Mouse (Mus musculus): ENCODE measurements around the gene Cdh13. TPM values are rescaled to one million over a fixed set of nuclear protein-coding genes. Genes with fewer than 3 reads are reported as not detected.

The Cdh13 gene
- polyA plus RNA-seq, 1 experiment from 2014 or later, result 33.5 TPM

GRCm38 (mm10) chr8:118313426-118314187 is 30.1 kb downstream of the Cdh13 start:
- Histone ChIP-seq H3K27ac (peak overlapping the region; percentile 51), H3K27me3 (replicated peaks) (no peaks in the 10 kb centered on the region), H3K9ac (0 out of 2 replicates have a peak overlapping the region, but pooled peaks have one; percentile 30), H3K9me3 (no peaks in the 10 kb centered on the region), H3K4me1 (peaks cover 32% of the 10 kb centered on the region), H3K4me2 (replicated peaks) (peak overlapping the region; percentile 43), H3K4me3 (no peak overlapping the region), H3K36me3 (no peaks in the 10 kb centered on the region)
- ATAC-seq (ENCODE audit: low FRiP score, low read depth), result peak; percentile 80
- WGBS, result 30% methylated on average over 17 of the region's 17 CpGs

DNA sequence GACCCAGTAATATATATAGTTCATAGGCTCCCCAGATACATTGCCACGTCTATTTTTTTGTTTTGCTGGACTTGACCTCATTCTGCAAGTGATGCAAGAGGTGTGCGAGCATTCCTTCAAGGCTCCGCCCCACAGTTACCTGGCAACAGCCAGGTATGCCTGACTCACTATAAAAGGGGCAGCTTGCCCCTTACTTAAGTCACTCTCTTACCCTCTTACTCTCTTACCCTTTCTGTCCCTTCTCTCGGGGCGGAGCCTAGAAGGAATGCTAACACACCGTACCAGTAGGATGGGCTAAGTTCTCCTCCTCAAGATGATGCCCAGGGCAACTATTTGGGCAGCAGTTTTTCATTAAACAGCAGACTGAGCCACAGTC is 30.6 kb downstream of the Cdh13 start:
- Histone ChIP-seq H3K27me3 (replicated peaks) (no peaks in the 10 kb centered on the region), H3K4me3 (no peak overlapping the region), H3K27ac (no peak overlapping the region), H3K9me3 (no peaks in the 10 kb centered on the region), H3K4me2 (replicated peaks) (peak overlapping the region; percentile 43; the same call in 1 of the 2 replicates), H3K36me3 (no peaks in the 10 kb centered on the region), H3K9ac (no peak overlapping the region), H3K4me1 (peaks cover 32% of the 10 kb centered on the region)
- WGBS, result 76% methylated on average over 6 of the region's 6 CpGs
- ATAC-seq (ENCODE audit: low FRiP score, low read depth), result no peak

GRCm38 (mm10) chr8:118314932-118315331 is 31.4 kb downstream of the Cdh13 start:
- no peak overlapping the region for H3K27ac ChIP-seq
- 95% methylated on average over 7 of the region's 7 CpGs for WGBS
- no peaks in the 10 kb centered on the region for H3K36me3 ChIP-seq
- ATAC-seq (ENCODE audit: low FRiP score, low read depth), result no peak
- H3K4me2 ChIP-seq (replicated peaks), result no peak overlapping the region
- H3K9me3 ChIP-seq, result no peaks in the 10 kb centered on the region
- peaks cover 25% of the 10 kb centered on the region for H3K4me1 ChIP-seq
- no peak overlapping the region for H3K9ac ChIP-seq
- no peak overlapping the region for H3K4me3 ChIP-seq
- H3K27me3 ChIP-seq (replicated peaks), result no peaks in the 10 kb centered on the region

DNA sequence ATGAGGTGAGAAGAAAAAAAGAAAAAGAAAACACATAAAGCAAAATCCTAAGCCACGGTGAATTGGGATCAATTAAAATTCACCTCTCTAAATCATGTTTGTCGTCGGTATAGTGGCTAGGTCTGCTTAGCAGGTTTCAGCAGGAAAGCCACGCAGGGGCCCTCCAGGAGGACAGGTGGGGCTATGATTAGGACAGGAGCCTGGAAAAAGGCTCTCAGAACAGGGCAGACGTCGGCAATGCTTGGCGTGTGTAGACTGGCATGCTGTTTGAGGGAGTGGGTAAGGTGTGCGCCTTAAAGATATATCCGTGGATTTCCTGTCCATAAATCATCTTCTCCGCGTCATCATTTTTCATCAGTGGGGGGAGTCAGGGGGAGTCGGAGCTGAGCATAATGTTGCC is 32.9 kb downstream of the Cdh13 start:
- WGBS, result 80% methylated on average over 12 of the region's 12 CpGs

DNA sequence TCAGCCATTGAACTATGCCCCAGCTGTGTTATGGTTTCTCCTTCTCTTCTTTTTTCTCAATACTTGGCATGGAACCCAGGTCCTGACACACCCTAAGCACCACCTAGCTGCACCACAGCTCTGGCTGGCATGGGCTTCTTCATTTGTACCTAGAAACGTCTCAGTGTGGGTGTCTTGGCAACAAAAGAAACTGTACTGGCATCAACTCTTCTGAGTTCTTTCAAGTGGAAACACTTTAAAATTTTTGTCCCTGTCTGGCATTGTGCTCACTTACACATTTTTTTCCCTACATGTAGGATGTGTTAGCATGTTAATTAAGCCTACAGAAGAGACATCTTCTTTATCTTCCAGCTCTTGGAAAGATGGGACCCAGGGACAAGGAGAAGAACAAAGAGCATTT is 37.0 kb downstream of the Cdh13 start:
- Histone ChIP-seq H3K4me2 (replicated peaks) (no peak overlapping the region), H3K9me3 (no peaks in the 10 kb centered on the region), H3K36me3 (no peaks in the 10 kb centered on the region), H3K27me3 (replicated peaks) (no peaks in the 10 kb centered on the region), H3K4me1 (no peaks in the 10 kb centered on the region), H3K9ac (no peak overlapping the region), H3K27ac (no peak overlapping the region), H3K4me3 (no peak overlapping the region)
- WGBS, result 80% methylated on average over 1 of the region's 1 CpGs
- ATAC-seq (ENCODE audit: low FRiP score, low read depth), result no peak

More for the DNA sequence above, 32.9 kb downstream of the Cdh13 start:
- Histone ChIP-seq H3K4me3 (no peak overlapping the region), H3K9ac (no peak overlapping the region), H3K4me1 (peaks cover 16% of the 10 kb centered on the region), H3K27me3 (replicated peaks) (no peaks in the 10 kb centered on the region), H3K27ac (no peak overlapping the region), H3K4me2 (replicated peaks) (no peak overlapping the region), H3K36me3 (no peaks in the 10 kb centered on the region), H3K9me3 (no peaks in the 10 kb centered on the region)
- ATAC-seq (ENCODE audit: low FRiP score, low read depth), result no peak

GRCm38 (mm10) chr8:118323421-118323820 is 39.9 kb downstream of the Cdh13 start:
- H3K9me3 ChIP-seq, result no peaks in the 10 kb centered on the region
- H3K9ac ChIP-seq, result no peak overlapping the region
- H3K4me1 ChIP-seq, result no peaks in the 10 kb centered on the region
- whole genome bisulfite sequencing, result 78% methylated on average over 3 of the region's 3 CpGs
- no peaks in the 10 kb centered on the region for H3K27me3 ChIP-seq (replicated peaks)
- H3K27ac ChIP-seq, result no peak overlapping the region
- ATAC-seq (ENCODE audit: low FRiP score, low read depth), result no peak
- H3K36me3 ChIP-seq, result no peaks in the 10 kb centered on the region
- H3K4me2 ChIP-seq (replicated peaks), result no peak overlapping the region
- H3K4me3 ChIP-seq, result no peak overlapping the region

DNA sequence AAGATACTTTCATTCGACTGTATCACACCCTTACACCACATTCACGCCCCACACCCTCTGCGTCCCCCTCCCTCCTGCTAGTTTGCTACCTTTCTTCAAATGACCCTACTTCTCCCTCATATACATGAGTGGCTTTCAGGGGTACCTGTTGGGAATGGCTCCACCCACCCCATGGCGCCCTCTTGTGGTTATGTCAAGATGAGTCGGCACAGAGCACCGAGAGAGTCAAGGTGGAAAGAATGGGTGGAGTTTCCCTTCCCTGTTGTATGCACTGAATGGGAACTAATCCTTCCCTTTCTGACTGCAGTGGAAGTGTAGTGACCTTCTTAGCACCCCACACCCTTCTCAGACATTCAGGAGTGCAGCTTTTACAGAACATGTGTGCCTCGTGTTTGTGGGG is 51.4 kb downstream of the Cdh13 start:
- Histone ChIP-seq H3K4me1 (no peaks in the 10 kb centered on the region), H3K9me3 (no peaks in the 10 kb centered on the region), H3K9ac (no peak overlapping the region), H3K27ac (no peak overlapping the region), H3K4me2 (replicated peaks) (no peak overlapping the region), H3K4me3 (no peak overlapping the region), H3K36me3 (no peaks in the 10 kb centered on the region), H3K27me3 (replicated peaks) (no peaks in the 10 kb centered on the region)
- no peak for ATAC-seq (ENCODE audit: low FRiP score, low read depth)
- 78% methylated on average over 7 of the region's 7 CpGs for WGBS

- Histone ChIP-seq H3K4me3 (no peak overlapping the region), H3K36me3 (no peaks in the 10 kb centered on the region), H3K9me3 (no peaks in the 10 kb centered on the region), H3K4me1 (no peaks in the 10 kb centered on the region), H3K27ac (no peak overlapping the region), H3K4me2 (replicated peaks) (no peak overlapping the region), H3K27me3 (replicated peaks) (no peaks in the 10 kb centered on the region), H3K9ac (no peak overlapping the region)
- no peak for ATAC-seq (ENCODE audit: low FRiP score, low read depth)
- 80% methylated on average over 3 of the region's 3 CpGs for WGBS
Observed at GRCm38 (mm10) chr8:118339711-118340110, 56.2 kb downstream of the Cdh13 start.

GRCm38 (mm10) chr8:118343267-118343666 is 59.7 kb downstream of the Cdh13 start:
- 78% methylated on average over 4 of the region's 4 CpGs for WGBS
- Histone ChIP-seq H3K4me1 (no peaks in the 10 kb centered on the region), H3K36me3 (no peaks in the 10 kb centered on the region), H3K9me3 (no peaks in the 10 kb centered on the region), H3K27me3 (replicated peaks) (no peaks in the 10 kb centered on the region), H3K4me2 (replicated peaks) (no peak overlapping the region), H3K4me3 (no peak overlapping the region), H3K27ac (no peak overlapping the region), H3K9ac (no peak overlapping the region)
- ATAC-seq (ENCODE audit: low FRiP score, low read depth), result no peak

DNA sequence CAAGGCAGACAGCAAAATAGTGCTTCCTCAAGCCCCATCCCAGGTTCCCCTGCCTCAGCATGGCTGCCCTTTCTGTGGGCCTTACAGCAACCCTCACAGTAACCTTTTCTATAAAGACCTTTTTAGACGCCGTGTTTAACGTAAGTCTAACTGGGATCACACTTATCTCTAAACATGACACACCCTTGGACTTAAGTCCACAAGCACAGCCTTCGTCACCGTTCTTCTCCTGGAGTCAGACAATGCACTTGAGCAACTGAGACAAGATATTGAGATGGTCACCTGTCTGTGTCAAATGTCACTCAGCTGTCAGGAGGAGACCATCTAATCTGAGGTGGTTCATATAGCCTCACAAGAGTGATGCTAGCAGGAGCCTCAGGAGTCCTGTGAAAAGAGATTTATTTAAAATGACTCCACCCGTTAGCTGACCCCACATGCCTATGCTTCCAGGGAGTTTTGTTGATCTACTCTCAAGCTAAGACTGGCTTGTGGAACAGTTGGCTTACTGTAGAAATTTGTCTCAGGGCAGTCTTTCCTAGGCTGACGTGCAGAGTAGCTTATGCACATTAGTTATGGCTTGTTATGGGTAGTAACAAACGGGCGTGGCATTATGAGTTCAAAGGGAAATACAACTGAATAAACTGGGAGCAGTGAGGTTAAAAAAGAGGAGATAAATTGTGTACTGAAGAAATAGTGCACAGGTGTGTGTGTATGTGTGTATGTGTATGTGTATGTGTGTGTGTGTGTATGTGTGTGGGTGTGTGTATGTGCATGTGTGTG is 65.4 kb downstream of the Cdh13 start:
- H3K4me2 ChIP-seq (replicated peaks), result no peak overlapping the region
- H3K27me3 ChIP-seq (replicated peaks), result no peaks in the 10 kb centered on the region
- H3K4me1 ChIP-seq, result no peaks in the 10 kb centered on the region
- WGBS, result 87% methylated on average over 9 of the region's 9 CpGs
- H3K36me3 ChIP-seq, result no peaks in the 10 kb centered on the region
- H3K27ac ChIP-seq, result no peak overlapping the region
- H3K4me3 ChIP-seq, result no peak overlapping the region
- H3K9me3 ChIP-seq, result no peaks in the 10 kb centered on the region
- H3K9ac ChIP-seq, result no peak overlapping the region
- no peak for ATAC-seq (ENCODE audit: low FRiP score, low read depth)

- Histone ChIP-seq H3K36me3 (no peaks in the 10 kb centered on the region), H3K27ac (no peak overlapping the region)
- WGBS, result 57% methylated on average over 7 of the region's 7 CpGs
Observed at GRCm38 (mm10) chr8:118350136-118350535, 66.6 kb downstream of the Cdh13 start.

GRCm38 (mm10) chr8:118353022-118353421 is 69.5 kb downstream of the Cdh13 start:
- no peak overlapping the region for H3K4me3 ChIP-seq
- no peak overlapping the region for H3K9ac ChIP-seq
- no peaks in the 10 kb centered on the region for H3K36me3 ChIP-seq
- no peaks in the 10 kb centered on the region for H3K4me1 ChIP-seq
- no peaks in the 10 kb centered on the region for H3K9me3 ChIP-seq
- WGBS, result 89% methylated on average over 4 of the region's 4 CpGs
- H3K4me2 ChIP-seq (replicated peaks), result no peak overlapping the region
- H3K27me3 ChIP-seq (replicated peaks), result no peaks in the 10 kb centered on the region
- ATAC-seq (ENCODE audit: low FRiP score, low read depth), result no peak
- no peak overlapping the region for H3K27ac ChIP-seq

More at GRCm38 (mm10) chr8:118350136-118350535, 66.6 kb downstream of the Cdh13 start:
- H3K9ac ChIP-seq, result no peak overlapping the region
- no peaks in the 10 kb centered on the region for H3K27me3 ChIP-seq (replicated peaks)
- H3K9me3 ChIP-seq, result no peaks in the 10 kb centered on the region
- no peak for ATAC-seq (ENCODE audit: low FRiP score, low read depth)
- no peak overlapping the region for H3K4me2 ChIP-seq (replicated peaks)
- H3K4me3 ChIP-seq, result no peak overlapping the region
- no peaks in the 10 kb centered on the region for H3K4me1 ChIP-seq
